Mouse (Mus musculus) MEL (cell line): ENCODE data around the gene Rcn1. TPM values are rescaled to one million over a fixed set of nuclear protein-coding genes. Genes with fewer than 3 reads are reported as not detected.

Source experiments
- DNase-seq: peaks from one replicate; pipeline ENCODE4 v3.0.0; 2011; ENCODE audit warnings: low read depth, low spot score
- H3K27ac ChIP-seq: 2 replicates; pipeline ENCODE4 v1.5.1; 2012; ENCODE audit warnings: low read depth, mild to moderate bottlenecking, control low read depth, low read length, moderate library complexity; ENCODE audit not compliant: control insufficient read depth
- H3K27me3 ChIP-seq, 2 experiments: fragments of 150-350 bp in 1 of 2; sonication (generic) in 1 of 2; 2 replicates each; pipeline ENCODE4 v1.6.1; 2012; ENCODE audit warnings: low read length in 2 of 2, mild to moderate bottlenecking in 2 of 2, improper control_type of control experiment in 1 of 2, moderate library complexity in 1 of 2; ENCODE audit not compliant: insufficient read depth in 2 of 2, control insufficient read depth in 1 of 2
- H3K36me3 ChIP-seq, 2 experiments: 2 replicates each; pipeline ENCODE4 v1.6.1; 2012 to 2014; ENCODE audit warnings: low read length in 2 of 2, improper control_type of control experiment in 1 of 2, inconsistent platforms in 1 of 2, mild to moderate bottlenecking in 1 of 2; ENCODE audit not compliant: insufficient read depth in 2 of 2, control insufficient read depth in 1 of 2
- H3K4me1 ChIP-seq, 2 experiments: fragments of 150-350 bp in 1 of 2; sonication (generic) in 1 of 2; 2 replicates each; pipeline ENCODE4 v1.6.1; 2012; ENCODE audit warnings: low read length in 2 of 2, improper control_type of control experiment in 1 of 2, mild to moderate bottlenecking in 1 of 2; ENCODE audit not compliant: insufficient read depth in 2 of 2, control insufficient read depth in 1 of 2
- H3K4me3 ChIP-seq, 2 experiments: fragments of 150-350 bp in 1 of 2; sonication (generic) in 1 of 2; 2 replicates each; pipeline ENCODE4 v1.5.1; 2012; ENCODE audit warnings: low read depth in 2 of 2, low read length in 2 of 2, mild to moderate bottlenecking in 2 of 2, moderate library complexity in 2 of 2, control low read depth in 1 of 2, improper control_type of control experiment in 1 of 2; ENCODE audit not compliant: control insufficient read depth in 1 of 2, insufficient read depth in 1 of 2
- H3K79me2 ChIP-seq: 2 replicates; pipeline ENCODE4 v1.6.1; 2012; ENCODE audit warnings: mild to moderate bottlenecking, low read length, moderate library complexity; ENCODE audit not compliant: control insufficient read depth, poor library complexity, insufficient read depth
- H3K9ac ChIP-seq: 2 replicates; pipeline ENCODE4 v1.6.1; 2012; ENCODE audit warnings: low read depth, mild to moderate bottlenecking, control low read depth, low read length, moderate library complexity; ENCODE audit not compliant: control insufficient read depth, poor library complexity, severe bottlenecking
- H3K9me3 ChIP-seq: fragments of 150-350 bp; sonication (generic); replicated peaks from 2 replicates; pipeline ENCODE4 v1.6.1; 2012; ENCODE audit warnings: mild to moderate bottlenecking, low read length, improper control_type of control experiment, moderate library complexity; ENCODE audit not compliant: insufficient read depth
- BHLHE40 ChIP-seq: IDR thresholded peaks from 2 replicates; pipeline ENCODE4 v1.6.1; 2012; ENCODE audit warnings: low read depth, mild to moderate bottlenecking, inconsistent platforms, low read length, improper control_type of control experiment, borderline replicate concordance
- CHD1 ChIP-seq: IDR thresholded peaks from 2 replicates; pipeline ENCODE4 v1.6.1; 2012; ENCODE audit warnings: low read depth, mild to moderate bottlenecking, inconsistent platforms, low read length, improper control_type of control experiment
- CHD2 ChIP-seq: IDR thresholded peaks from 2 replicates; pipeline ENCODE4 v1.6.1; 2011; ENCODE audit warnings: low read length, improper control_type of control experiment
- ELF1 ChIP-seq: IDR thresholded peaks from 2 replicates; pipeline ENCODE4 v1.6.1; 2014; ENCODE audit warnings: low read depth, mild to moderate bottlenecking, inconsistent platforms, low read length, improper control_type of control experiment, moderate library complexity
- GATA1 ChIP-seq: IDR thresholded peaks from 2 replicates; pipeline ENCODE4 v1.6.1; 2011; ENCODE audit warnings: low read depth, low read length, improper control_type of control experiment
- KAT2A ChIP-seq: conservative IDR thresholded peaks from 2 replicates; pipeline ENCODE4 v1.6.1; 2012; ENCODE audit warnings: low read depth, low read length, improper control_type of control experiment, inconsistent platforms
- MAZ ChIP-seq: IDR thresholded peaks from 2 replicates; pipeline ENCODE4 v1.6.1; 2012; ENCODE audit warnings: low read depth, mild to moderate bottlenecking, inconsistent platforms, low read length, improper control_type of control experiment
- MEF2A ChIP-seq: IDR thresholded peaks from 2 replicates; pipeline ENCODE4 v1.6.1; 2014; ENCODE audit warnings: low read depth, mild to moderate bottlenecking, inconsistent platforms, low read length, improper control_type of control experiment; ENCODE audit not compliant: poor library complexity, insufficient replicate concordance, severe bottlenecking; ENCODE audit errors: extremely low read depth
- NELFE ChIP-seq: IDR thresholded peaks from 2 replicates; pipeline ENCODE4 v1.6.1; 2011; ENCODE audit warnings: low read depth, low read length, improper control_type of control experiment
- POLR2AphosphoS5 ChIP-seq: IDR thresholded peaks from 2 replicates; pipeline ENCODE4 v1.6.1; 2012; ENCODE audit warnings: low read depth, borderline replicate concordance, mild to moderate bottlenecking, inconsistent platforms, low read length, moderate library complexity, mixed read lengths
- RAD21 ChIP-seq: IDR thresholded peaks from 2 replicates; pipeline ENCODE4 v1.6.1; 2011; ENCODE audit warnings: mild to moderate bottlenecking, low read depth, low read length, improper control_type of control experiment
- RCOR1 ChIP-seq: IDR thresholded peaks from 2 replicates; pipeline ENCODE4 v1.6.1; 2012; ENCODE audit warnings: low read depth, mild to moderate bottlenecking, inconsistent platforms, low read length, improper control_type of control experiment
- SIN3A ChIP-seq: IDR thresholded peaks from 2 replicates; pipeline ENCODE4 v1.6.1; 2012; ENCODE audit warnings: low read length, improper control_type of control experiment, inconsistent platforms
- TBP ChIP-seq: IDR thresholded peaks from 2 replicates; pipeline ENCODE4 v1.8.0; 2011; ENCODE audit warnings: low read depth, low read length, improper control_type of control experiment
- UBTF ChIP-seq: IDR thresholded peaks from 2 replicates; pipeline ENCODE4 v1.6.1; 2012; ENCODE audit warnings: low read depth, mild to moderate bottlenecking, inconsistent platforms, low read length, improper control_type of control experiment, moderate library complexity, borderline replicate concordance; ENCODE audit not compliant: insufficient read depth
- USF1 ChIP-seq: IDR thresholded peaks from 2 replicates; pipeline ENCODE4 v1.6.1; 2014; ENCODE audit warnings: low read depth, mild to moderate bottlenecking, inconsistent platforms, low read length, improper control_type of control experiment, moderate library complexity
- USF2 ChIP-seq, 2 experiments: IDR thresholded peaks; 2 replicates each; pipeline ENCODE4 v1.6.1; 2011 to 2012; ENCODE audit warnings: improper control_type of control experiment in 2 of 2, low read length in 2 of 2, borderline replicate concordance in 1 of 2, inconsistent platforms in 1 of 2, low read depth in 1 of 2, mild to moderate bottlenecking in 1 of 2; ENCODE audit not compliant: insufficient read depth in 1 of 2
- ZKSCAN1 ChIP-seq: IDR thresholded peaks from 2 replicates; pipeline ENCODE4 v1.6.1; 2012; ENCODE audit warnings: low read depth, mild to moderate bottlenecking, inconsistent platforms, low read length, improper control_type of control experiment, moderate library complexity
- ZMIZ1 ChIP-seq: IDR thresholded peaks from 2 replicates; pipeline ENCODE4 v1.6.1; 2012; ENCODE audit warnings: low read depth, mild to moderate bottlenecking, inconsistent platforms, low read length, improper control_type of control experiment, moderate library complexity
- polyA plus RNA-seq, 2 experiments: library from polyadenylated mRNA; stranded (reverse) in 1 of 2; unstranded in 1 of 2; fragments of >175 nt in 1 of 2; fragments of >200 nt in 1 of 2; gene quantifications; 2 replicates each; pipeline versions ENCODE4 v1.2.1 to v1.2.4; 2012; ENCODE audit warnings: low replicate concordance in 2 of 2, low read depth in 1 of 2; ENCODE audit not compliant: insufficient read length in 2 of 2, insufficient read depth in 1 of 2, missing spikeins in 1 of 2
- total RNA-seq: library from RNA; depleted of rRNA; stranded (reverse); fragments of 300-350 nt; gene quantifications from 2 replicates; pipeline ENCODE4 v1.2.3, GENCODE M21; 2012

The Rcn1 gene
- total and polyA plus RNA-seq, 3 experiments, result 45.7 to 51.0 TPM; not detected in 1

- no peak for TF ChIP-seq NELFE
- TF ChIP-seq MEF2A, result no peak
- no peak for TF ChIP-seq UBTF
- no peak for TF ChIP-seq TBP
- no peak for TF ChIP-seq ELF1
- no peak for TF ChIP-seq BHLHE40
- TF ChIP-seq ZKSCAN1, result no peak
- TF ChIP-seq USF2 (IDR thresholded peaks at IDR 0.05; ENCODE audit: borderline replicate concordance in 1 of 2, insufficient read depth in 1 of 2, low read depth in 1 of 2, low read length in 2 of 2), result no peak
- TF ChIP-seq POLR2AphosphoS5, result no peak
- no peak for TF ChIP-seq ZMIZ1
- no peak for TF ChIP-seq CHD1
- no peak for TF ChIP-seq GATA1
- no peak for TF ChIP-seq USF1
- no peak for TF ChIP-seq KAT2A
- no peak for TF ChIP-seq MAZ
- TF ChIP-seq RCOR1, result no peak
- TF ChIP-seq CHD2, result no peak
- TF ChIP-seq RAD21, result no peak
- H3K36me3 ChIP-seq, result peaks cover 0 to 11% of the 10 kb centered on the region in 2 experiments; a peak in 2 of 4 replicates
- peaks cover 6 to 9% of the 10 kb centered on the region in 2 experiments for H3K4me1 ChIP-seq
- H3K4me3 ChIP-seq, result no peak overlapping the region
- H3K79me2 ChIP-seq, result no peaks in the 10 kb centered on the region
- DNase-seq, result no peak
- no peaks in the 10 kb centered on the region for H3K9me3 ChIP-seq
- H3K9ac ChIP-seq, result no peak overlapping the region
- H3K27me3 ChIP-seq, result no peaks in the 10 kb centered on the region
- H3K27ac ChIP-seq, result no peak overlapping the region
Observed at GRCm38 (mm10) chr2:105409253-105409652, 10.1 kb upstream of the Rcn1 start.

- DNase-seq, result no peak
- Histone ChIP-seq H3K79me2 (no peaks in the 10 kb centered on the region), H3K9ac (no peak overlapping the region), H3K4me1 (peaks cover 2 to 4% of the 10 kb centered on the region in 2 experiments; a peak in 2 of 4 replicates), H3K9me3 (no peaks in the 10 kb centered on the region), H3K4me3 (no peak overlapping the region), H3K36me3 (peaks cover 0 to 5% of the 10 kb centered on the region in 2 experiments; a peak in 2 of 4 replicates), H3K27me3 (no peaks in the 10 kb centered on the region), H3K27ac (no peak overlapping the region)
- no peak for TF ChIP-seq RCOR1
- TF ChIP-seq MAZ, result no peak
- no peak for TF ChIP-seq SIN3A
Observed at GRCm38 (mm10) chr2:105408511-105408910, 9.4 kb upstream of the Rcn1 start.
